Mouse (Mus musculus) retina, postnatal 7 days (tissue): ENCODE measurements around the gene Tns2.

Source experiments
- DNase-seq: peaks from one replicate; pipeline ENCODE4 v3.0.0-alpha.2; 2012; ENCODE audit warnings: low read depth, low spot score

Tns2 gene

GRCm38 (mm10) chr15:102091688-102092087 lies 8.5 kb upstream of the Tns2 start:
- no peak for DNase-seq

- DNase-seq: no peak
Observed at GRCm38 (mm10) chr15:102092222-102092621, 8.0 kb upstream of the Tns2 start.

GRCm38 (mm10) chr15:102094157-102094556 lies 6.1 kb upstream of the Tns2 start:
- no peak for DNase-seq

GRCm38 (mm10) chr15:102094988-102095387 lies 5.2 kb upstream of the Tns2 start:
- no peak for DNase-seq

- no peak for DNase-seq
Observed at GRCm38 (mm10) chr15:102097147-102097915, 2.9 kb upstream of the Tns2 start.

- DNase-seq: no peak
Observed at GRCm38 (mm10) chr15:102097991-102098555, 2.1 kb upstream of the Tns2 start.

GRCm38 (mm10) chr15:102099260-102099659 lies 953 bp upstream of the Tns2 start:
- no peak for DNase-seq

GRCm38 (mm10) chr15:102099771-102100160 lies 447 bp upstream of the Tns2 start:
- DNase-seq: no peak

GRCm38 (mm10) chr15:102100996-102101671 lies 921 bp downstream of the Tns2 start:
- DNase-seq: no peak

GRCm38 (mm10) chr15:102101672-102102541 lies 1.7 kb downstream of the Tns2 start:
- DNase-seq: no peak

- no peak for DNase-seq
Observed at GRCm38 (mm10) chr15:102102548-102103121, 2.4 kb downstream of the Tns2 start.

GRCm38 (mm10) chr15:102103371-102103946 lies 3.2 kb downstream of the Tns2 start:
- no peak for DNase-seq

- DNase-seq: no peak
Observed at GRCm38 (mm10) chr15:102103947-102104555, 3.8 kb downstream of the Tns2 start.

GRCm38 (mm10) chr15:102105360-102105759 lies 5.1 kb downstream of the Tns2 start:
- DNase-seq: no peak

GRCm38 (mm10) chr15:102105764-102106730 lies 5.8 kb downstream of the Tns2 start:
- no peak for DNase-seq

- no peak for DNase-seq
Observed at GRCm38 (mm10) chr15:102106754-102107456, 6.7 kb downstream of the Tns2 start.

GRCm38 (mm10) chr15:102107689-102108573 lies 7.7 kb downstream of the Tns2 start:
- DNase-seq: peak; percentile 51
